Mouse (Mus musculus): ENCODE measurements at regions not wholly inside any gene's neighbourhood (a gene's known extent, or its start where the extent isn't known, plus 50 kb on each side); places are given as distances from the start of the nearest gene placed in this dataset.

GRCm38 (mm10) chr4:131366006-131366405, 421.8 kb downstream of the Matn1 start:
- Histone ChIP-seq H3K9ac (ENCODE audit: insufficient read depth, low read depth) (no peak overlapping the region), H3K4me3 (replicated peaks in 1 of 3; ENCODE audit: low read depth in 2 of 3, low read length in 2 of 3, poor library complexity in 1 of 3) (no peak overlapping the region), H3K4me1 (ENCODE audit: control insufficient read depth in 1 of 2, insufficient read depth in 2 of 2) (peaks cover 7 to 50% of the 10 kb centered on the region in 2 experiments), H3K36me3 (replicated peaks in 1 of 2; ENCODE audit: control insufficient read depth in 1 of 2, insufficient read depth in 1 of 2, low read length in 1 of 2) (no peaks in the 10 kb centered on the region), H3K79me2 (replicated peaks; ENCODE audit: control insufficient read depth, extremely low read depth, insufficient read depth, poor library complexity, severe bottlenecking) (no peaks in the 10 kb centered on the region), H3K27ac (ENCODE audit: insufficient read depth, low read depth) (no peak overlapping the region), H3K27me3 (replicated peaks) (no peaks in the 10 kb centered on the region), H3K4me2 (ENCODE audit: insufficient read depth, low read depth, poor library complexity, severe bottlenecking) (no peak overlapping the region), H3K9me3 (replicated peaks; ENCODE audit: low read length) (no peaks in the 10 kb centered on the region)
- dilution Hi-C loops (cut with MboI; ENCODE audit: extremely low pct_ligation_motif_present, extremely low pct_unique_long_range_greater_than_20kb, low sequenced_read_pairs) (no loop called here), in situ Hi-C loops (cut with MboI; ENCODE audit: low pct_ligation_motif_present, low pct_unique_long_range_greater_than_20kb, low sequenced_read_pairs) (loop anchor here (5.0 kb wide), 1 partner anchor 66 kb away; no protein-coding TSS in a partner anchor)
- DNase-seq (ENCODE audit: extremely low read depth), result peak; percentile 39
- TF ChIP-seq RAD21 (IDR thresholded peaks at IDR 0.05; ENCODE audit: low read depth, low read length), result peak; percentile 61
- no peak for TF ChIP-seq ETS1 (conservative IDR thresholded peaks at IDR 0.05; ENCODE audit: low read depth, low read length)
- TF ChIP-seq RCOR1 (conservative IDR thresholded peaks at IDR 0.05; ENCODE audit: low read depth, low read length), result no peak
- peak; percentile 69 for TF ChIP-seq SMC3 (IDR thresholded peaks at IDR 0.05; ENCODE audit: low read depth, low read length)
- TF ChIP-seq TCF12 (IDR thresholded peaks at IDR 0.05; ENCODE audit: low read depth, low read length), result no peak
- no peak for TF ChIP-seq HCFC1 (IDR thresholded peaks at IDR 0.05; ENCODE audit: low read depth, low read length)
- no peak for TF ChIP-seq CHD1 (IDR thresholded peaks at IDR 0.05; ENCODE audit: low read depth, low read length)
- no peak for TF ChIP-seq JUND (conservative IDR thresholded peaks at IDR 0.05; ENCODE audit: low read depth, low read length)
- TF ChIP-seq CTCF (conservative IDR thresholded peaks at IDR 0.05 in 1 of 2, IDR thresholded peaks at IDR 0.05 in 1 of 2; ENCODE audit: low read depth in 2 of 2, low read length in 2 of 2), result peak; percentile 35 to 94; a peak in 3 of 4 replicates

- no peak overlapping the region for H3K4me3 ChIP-seq (replicated peaks in 1 of 3; ENCODE audit: low read depth in 2 of 3, low read length in 2 of 3, poor library complexity in 1 of 3)
- TF ChIP-seq SIN3A (IDR thresholded peaks at IDR 0.05; ENCODE audit: low read length), result no peak
- TF ChIP-seq ZKSCAN1 (IDR thresholded peaks at IDR 0.05; ENCODE audit: borderline replicate concordance, low read depth, low read length), result no peak
- TF ChIP-seq MXI1 (IDR thresholded peaks at IDR 0.05; ENCODE audit: low read depth, low read length), result no peak
- no peak overlapping the region for H3K9ac ChIP-seq (ENCODE audit: insufficient read depth, low read depth)
- no peak overlapping the region for H3K27ac ChIP-seq (ENCODE audit: insufficient read depth, low read depth)
- no peaks in the 10 kb centered on the region for H3K9me3 ChIP-seq (replicated peaks; ENCODE audit: low read length)
- DNase-seq (ENCODE audit: extremely low read depth), result no peak
- dilution Hi-C loops (cut with MboI; ENCODE audit: extremely low pct_ligation_motif_present, extremely low pct_unique_long_range_greater_than_20kb, low sequenced_read_pairs), result no loop called here
- H3K4me1 ChIP-seq (ENCODE audit: control insufficient read depth in 1 of 2, insufficient read depth in 2 of 2), result peaks cover 7 to 46% of the 10 kb centered on the region in 2 experiments
- H3K4me2 ChIP-seq (ENCODE audit: insufficient read depth, low read depth, poor library complexity, severe bottlenecking), result no peak overlapping the region
- H3K79me2 ChIP-seq (replicated peaks; ENCODE audit: control insufficient read depth, extremely low read depth, insufficient read depth, poor library complexity, severe bottlenecking), result no peaks in the 10 kb centered on the region
- no peaks in the 10 kb centered on the region for H3K27me3 ChIP-seq (replicated peaks)
- in situ Hi-C loops (cut with MboI; ENCODE audit: low pct_ligation_motif_present, low pct_unique_long_range_greater_than_20kb, low sequenced_read_pairs), result loop anchor here (5.0 kb wide), 1 partner anchor 66 kb away; no protein-coding TSS in a partner anchor
- H3K36me3 ChIP-seq (replicated peaks in 1 of 2; ENCODE audit: control insufficient read depth in 1 of 2, insufficient read depth in 1 of 2, low read length in 1 of 2), result no peaks in the 10 kb centered on the region
These were observed 422.5 kb downstream of the Matn1 start for GRCm38 (mm10) chr4:131366656-131367055.

GRCm38 (mm10) chr4:131372517-131372916, 428.3 kb downstream of the Matn1 start:
- Histone ChIP-seq H3K4me3 (replicated peaks in 1 of 3; ENCODE audit: low read depth in 2 of 3, low read length in 2 of 3, poor library complexity in 1 of 3) (no peak overlapping the region), H3K9ac (ENCODE audit: insufficient read depth, low read depth) (no peak overlapping the region), H3K79me2 (replicated peaks; ENCODE audit: control insufficient read depth, extremely low read depth, insufficient read depth, poor library complexity, severe bottlenecking) (no peaks in the 10 kb centered on the region), H3K9me3 (replicated peaks; ENCODE audit: low read length) (no peaks in the 10 kb centered on the region), H3K4me2 (ENCODE audit: insufficient read depth, low read depth, poor library complexity, severe bottlenecking) (no peak overlapping the region), H3K27me3 (replicated peaks) (peaks cover 2% of the 10 kb centered on the region), H3K36me3 (replicated peaks in 1 of 2; ENCODE audit: control insufficient read depth in 1 of 2, insufficient read depth in 1 of 2, low read length in 1 of 2) (no peaks in the 10 kb centered on the region), H3K27ac (ENCODE audit: insufficient read depth, low read depth) (no peak overlapping the region), H3K4me1 (ENCODE audit: control insufficient read depth in 1 of 2, insufficient read depth in 2 of 2) (peaks cover 0 to 9% of the 10 kb centered on the region in 2 experiments; a peak in 2 of 4 replicates)
- TF ChIP-seq NRF1 (IDR thresholded peaks at IDR 0.05; ENCODE audit: low read depth, low read length) (no peak), ETS1 (conservative IDR thresholded peaks at IDR 0.05; ENCODE audit: low read depth, low read length) (no peak), TCF12 (IDR thresholded peaks at IDR 0.05; ENCODE audit: low read depth, low read length) (no peak), RAD21 (IDR thresholded peaks at IDR 0.05; ENCODE audit: low read depth, low read length) (no peak), NELFE (IDR thresholded peaks at IDR 0.05; ENCODE audit: low read depth, low read length) (no peak), USF2 (conservative IDR thresholded peaks at IDR 0.05; ENCODE audit: low read depth, low read length) (no peak), JUN (IDR thresholded peaks at IDR 0.05; ENCODE audit: insufficient read depth, low read depth, low read length) (no peak), ZC3H11A (IDR thresholded peaks at IDR 0.05; ENCODE audit: low read depth, low read length) (no peak), RCOR1 (conservative IDR thresholded peaks at IDR 0.05; ENCODE audit: low read depth, low read length) (no peak), MAZ (IDR thresholded peaks at IDR 0.05; ENCODE audit: low read depth, low read length) (no peak), MYC (IDR thresholded peaks at IDR 0.05; ENCODE audit: low read depth, low read length) (no peak), ZKSCAN1 (IDR thresholded peaks at IDR 0.05; ENCODE audit: borderline replicate concordance, low read depth, low read length) (no peak), CHD1 (IDR thresholded peaks at IDR 0.05; ENCODE audit: low read depth, low read length) (no peak), MAFK (IDR thresholded peaks at IDR 0.05; ENCODE audit: insufficient replicate concordance, low read length) (no peak), JUND (conservative IDR thresholded peaks at IDR 0.05; ENCODE audit: low read depth, low read length) (no peak)
- dilution Hi-C loops (cut with MboI; ENCODE audit: extremely low pct_ligation_motif_present, extremely low pct_unique_long_range_greater_than_20kb, low sequenced_read_pairs) (no loop called here), in situ Hi-C loops (cut with MboI; ENCODE audit: low pct_ligation_motif_present, low pct_unique_long_range_greater_than_20kb, low sequenced_read_pairs) (no loop called here)
- no peak for DNase-seq (ENCODE audit: extremely low read depth)

All from CH12.LX (cell line).